Mouse (Mus musculus) hindbrain, postnatal 0 days (tissue): ENCODE data around the gene Slc35e4. TPM values are rescaled to one million over a fixed set of nuclear protein-coding genes. Genes with fewer than 3 reads are reported as not detected.

Experiments used
- ATAC-seq: fragments of 200-750 bp; cut with Nextera tagmentation; 2 replicates; pipeline ENCODE4 v1.8.0; 2017; ENCODE audit warnings: mild to moderate bottlenecking, moderate TSS enrichment, moderate library complexity
- DNase-seq: peaks from one replicate; pipeline ENCODE4 v3.0.0-alpha.2; 2015; ENCODE audit warnings: low spot score
- H3K27ac ChIP-seq: fragments of 300-500 bp; sonication (generic); 2 replicates; pipeline ENCODE4 v1.5.1; 2014; ENCODE audit warnings: mild to moderate bottlenecking
- H3K27me3 ChIP-seq: fragments of 300-500 bp; sonication (generic); 2 replicates; pipeline ENCODE4 v1.6.1; 2014; ENCODE audit warnings: low read length, mixed read lengths; ENCODE audit not compliant: insufficient read depth
- H3K36me3 ChIP-seq: fragments of 300-500 bp; sonication (generic); 2 replicates; pipeline ENCODE4 v1.6.1; 2014; ENCODE audit warnings: low read length, mixed read lengths; ENCODE audit not compliant: insufficient read depth
- H3K4me1 ChIP-seq: fragments of 300-500 bp; sonication (generic); 2 replicates; pipeline ENCODE4 v1.6.1; 2014; ENCODE audit warnings: antibody characterized with exemption, low read length, mixed read lengths; ENCODE audit not compliant: insufficient read depth
- H3K4me2 ChIP-seq: fragments of 300-500 bp; sonication (generic); 2 replicates; pipeline ENCODE4 v1.6.1; 2014; ENCODE audit warnings: low read depth, mild to moderate bottlenecking, low read length, moderate library complexity, mixed read lengths
- H3K4me3 ChIP-seq: fragments of 300-500 bp; sonication (generic); 2 replicates; pipeline ENCODE4 v1.5.1; 2014; ENCODE audit warnings: low read length
- H3K9ac ChIP-seq: fragments of 300-500 bp; sonication (generic); replicated peaks from 2 replicates; pipeline ENCODE4 v1.6.1; 2014; ENCODE audit warnings: mild to moderate bottlenecking, low read length, moderate library complexity, mixed read lengths
- H3K9me3 ChIP-seq: fragments of 300-500 bp; sonication (generic); 2 replicates; pipeline ENCODE4 v1.6.1; 2016; ENCODE audit warnings: low read length, mixed read lengths
- CTCF ChIP-seq: IDR thresholded peaks from 2 replicates; pipeline ENCODE4 v1.5.1; 2016; ENCODE audit warnings: antibody characterized with exemption, control low read depth, low read depth
- WGBS: fragments of 180-500 bp; shearing (Covaris S2); extraction: QIAGEN DNeasy Blood & Tissue Kit; methylation state at CpG from one replicate; pipeline ENCODE4 v1.1.7; 2014; 5-methylcytosine and 5-hydroxymethylcytosine counted together
- polyA plus RNA-seq: library from polyadenylated mRNA; unstranded; fragments of >200 nt; fragmentation: Nextera tagmentation; extraction: Ambion mirVana; gene quantifications from 2 replicates; pipeline ENCODE4 v1.2.1, GENCODE M21; 2015
- total RNA-seq: library from RNA; depleted of rRNA; stranded (reverse); fragments of >200 nt; gene quantifications from 2 replicates; pipeline ENCODE4 v1.2.3, GENCODE M21; 2014

Slc35e4 gene
- total and polyA plus RNA-seq, 2 experiments from 2014 or later, result 25.8 to 52.4 TPM

DNA sequence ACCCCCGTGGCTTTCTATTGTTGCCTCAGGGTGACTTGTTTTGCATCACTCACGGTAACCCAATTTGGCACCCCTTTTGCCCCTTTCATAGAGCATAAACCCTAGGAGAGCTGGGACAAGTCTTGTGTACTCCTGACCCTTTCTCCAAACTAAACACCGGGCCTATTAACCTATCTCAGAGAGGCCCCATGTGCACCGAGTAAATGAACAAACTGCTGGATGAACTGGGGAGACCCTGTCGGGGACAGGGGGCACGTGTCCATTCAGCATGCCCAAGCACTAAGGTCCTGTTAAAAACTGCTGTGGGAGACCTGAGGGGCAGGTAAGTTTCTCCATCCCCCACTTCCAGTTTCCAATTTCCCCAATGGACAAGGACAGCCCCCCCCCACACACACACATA, 16.5 kb upstream of the Slc35e4 start:
- H3K36me3 ChIP-seq, result no peaks in the 10 kb centered on the region
- ATAC-seq (no peak), DNase-seq (no peak)
- H3K4me1 ChIP-seq, result peaks cover 5% of the 10 kb centered on the region; the same call in 1 of the 2 replicates
- H3K9ac ChIP-seq, result peak overlapping the region; percentile 51
- H3K27ac ChIP-seq, result no peak overlapping the region
- WGBS, result 22% methylated on average over 6 of the region's 6 CpGs
- H3K27me3 ChIP-seq, result no peaks in the 10 kb centered on the region
- H3K4me2 ChIP-seq, result peak overlapping the region; percentile 85
- no peak for TF ChIP-seq CTCF
- H3K4me3 ChIP-seq, result peak overlapping the region; percentile 43
- no peaks in the 10 kb centered on the region for H3K9me3 ChIP-seq

DNA sequence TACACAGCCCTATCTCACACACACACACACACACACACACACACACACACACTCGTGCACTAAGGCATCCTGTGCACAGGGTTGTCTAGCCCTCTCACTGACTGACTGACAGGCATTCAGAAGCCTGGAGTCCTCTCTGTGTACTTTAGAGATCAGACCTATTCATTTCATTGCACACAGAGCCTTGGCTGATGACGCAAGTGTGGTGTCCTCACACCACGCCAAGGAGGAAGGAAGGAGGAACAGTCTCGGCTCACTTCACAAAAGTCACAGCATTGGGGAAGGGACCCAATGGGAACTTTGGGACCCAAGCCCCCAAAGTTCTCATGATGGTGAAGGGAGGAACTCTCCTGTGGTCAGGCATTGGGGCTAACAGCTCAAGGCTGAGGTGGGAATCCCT, 15.6 kb upstream of the Slc35e4 start:
- H3K4me2 ChIP-seq, result no peak overlapping the region
- TF ChIP-seq CTCF, result no peak
- WGBS, result 79% methylated on average over 4 of the region's 4 CpGs
- H3K27ac ChIP-seq, result no peak overlapping the region
- H3K27me3 ChIP-seq, result no peaks in the 10 kb centered on the region
- H3K4me3 ChIP-seq, result no peak overlapping the region
- H3K36me3 ChIP-seq, result no peaks in the 10 kb centered on the region
- H3K9ac ChIP-seq, result no peak overlapping the region
- H3K9me3 ChIP-seq, result no peaks in the 10 kb centered on the region
- DNase-seq (no peak), ATAC-seq (no peak)
- H3K4me1 ChIP-seq, result peaks cover 5% of the 10 kb centered on the region; the same call in 1 of the 2 replicates

DNA sequence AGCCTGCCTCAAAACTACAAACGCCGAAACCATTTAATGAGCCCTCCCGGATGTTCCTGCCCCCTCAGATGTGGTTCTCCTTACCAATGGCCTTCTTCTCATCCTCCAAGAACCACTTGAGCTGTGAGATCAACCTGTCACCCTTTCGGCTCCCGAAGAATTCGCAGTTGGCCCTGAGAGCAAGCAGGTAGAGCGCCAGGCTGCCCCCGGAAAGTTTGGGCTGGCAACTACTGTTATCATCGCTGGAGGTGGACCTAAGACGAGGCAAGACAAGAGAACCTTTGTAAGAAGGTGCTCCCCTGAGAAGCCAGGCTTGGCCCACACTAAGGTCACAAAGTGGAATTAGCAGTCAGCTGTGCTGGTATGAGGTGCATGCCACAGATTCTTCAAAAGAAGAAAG, 11.5 kb upstream of the Slc35e4 start:
- DNase-seq (no peak), ATAC-seq (no peak)
- Histone ChIP-seq H3K27me3 (no peaks in the 10 kb centered on the region), H3K9ac (no peak overlapping the region), H3K27ac (no peak overlapping the region), H3K9me3 (no peaks in the 10 kb centered on the region), H3K4me2 (no peak overlapping the region), H3K4me1 (no peaks in the 10 kb centered on the region), H3K4me3 (no peak overlapping the region), H3K36me3 (peaks cover 5% of the 10 kb centered on the region; the same call in 1 of the 2 replicates)
- no peak for TF ChIP-seq CTCF
- WGBS, result 96% methylated on average over 10 of the region's 10 CpGs

DNA sequence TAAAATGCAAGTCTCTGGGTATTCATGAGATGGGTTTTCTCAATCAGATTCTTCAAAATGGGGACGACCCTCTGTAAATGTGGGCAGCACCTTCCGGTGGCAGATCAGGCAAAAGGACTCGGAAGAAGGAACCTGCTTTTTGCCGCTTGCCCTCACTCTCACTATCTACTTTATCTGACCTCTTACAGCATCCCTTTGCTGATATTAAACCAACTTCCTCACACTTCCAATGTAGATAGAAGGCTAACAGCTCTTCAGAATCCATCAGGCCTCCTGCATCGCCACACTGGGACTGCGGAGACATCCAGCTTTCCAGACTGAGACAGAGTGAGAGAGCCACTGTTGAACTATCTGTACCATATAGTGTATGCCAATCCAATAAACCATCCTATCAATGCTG, 8.3 kb upstream of the Slc35e4 start:
- Histone ChIP-seq H3K9me3 (no peaks in the 10 kb centered on the region), H3K36me3 (peaks cover 5% of the 10 kb centered on the region; the same call in 1 of the 2 replicates), H3K27ac (no peak overlapping the region), H3K4me2 (no peak overlapping the region), H3K4me3 (no peak overlapping the region), H3K4me1 (no peaks in the 10 kb centered on the region), H3K9ac (no peak overlapping the region), H3K27me3 (no peaks in the 10 kb centered on the region)
- no peak for ATAC-seq
- no peak for TF ChIP-seq CTCF
- 97% methylated on average over 6 of the region's 6 CpGs for WGBS
- DNase-seq, result no peak

DNA sequence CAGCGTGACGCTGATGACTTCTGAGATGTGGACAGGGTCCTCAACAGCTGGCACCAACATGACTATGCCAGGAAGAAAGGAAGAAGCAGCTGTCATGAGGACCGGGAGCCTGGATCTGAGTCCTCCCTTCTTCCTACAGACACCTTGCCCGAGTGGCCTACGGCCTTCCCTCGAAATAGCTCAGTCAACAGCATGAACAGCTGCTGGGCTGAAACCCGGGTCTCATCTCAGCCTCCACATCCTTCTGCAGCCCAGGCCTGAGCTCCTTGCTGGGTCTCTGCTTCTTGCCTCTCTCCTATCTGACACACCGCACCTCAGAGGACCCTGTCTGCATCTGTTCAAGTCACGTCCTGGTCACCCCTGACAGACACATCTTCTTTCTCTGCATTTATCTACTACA, 7.7 kb upstream of the Slc35e4 start:
- no peak overlapping the region for H3K27ac ChIP-seq
- no peak overlapping the region for H3K9ac ChIP-seq
- no peaks in the 10 kb centered on the region for H3K9me3 ChIP-seq
- WGBS, result 88% methylated on average over 9 of the region's 9 CpGs
- peaks cover 5% of the 10 kb centered on the region; the same call in 1 of the 2 replicates for H3K36me3 ChIP-seq
- DNase-seq, result no peak
- no peak for TF ChIP-seq CTCF
- H3K4me1 ChIP-seq, result no peaks in the 10 kb centered on the region
- H3K4me3 ChIP-seq, result no peak overlapping the region
- H3K4me2 ChIP-seq, result no peak overlapping the region
- H3K27me3 ChIP-seq, result no peaks in the 10 kb centered on the region
- ATAC-seq, result no peak

DNA sequence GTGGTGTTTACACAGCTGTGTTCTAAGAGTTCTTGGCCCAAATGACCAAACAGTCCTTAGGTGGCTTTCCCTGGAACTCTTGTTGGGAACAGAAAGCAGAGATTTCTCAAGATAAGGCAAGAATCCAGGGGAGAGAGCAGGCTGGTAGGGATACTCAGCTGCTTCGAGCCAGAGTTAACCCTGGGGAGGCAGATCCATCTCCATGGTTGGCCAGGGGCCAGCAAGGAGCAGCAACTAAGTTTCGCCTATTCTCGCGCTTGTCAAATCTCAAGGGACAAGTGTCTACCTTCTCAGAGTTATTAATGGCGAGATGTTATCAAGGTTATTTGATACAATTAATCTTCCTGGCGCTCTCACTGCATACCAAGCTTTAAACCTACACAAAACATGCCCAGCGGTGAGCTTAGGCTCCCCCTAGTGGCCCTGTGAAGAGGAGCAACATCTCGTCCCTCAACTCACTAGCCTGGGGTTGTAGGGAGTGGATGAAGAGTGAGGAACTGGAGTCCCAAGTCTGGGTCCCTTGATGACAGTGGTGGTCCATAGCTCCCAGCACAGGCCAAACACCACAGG, 6.9 kb upstream of the Slc35e4 start:
- DNase-seq (peak; percentile 76), ATAC-seq (peak; percentile 27; the same call in 1 of the 2 replicates)
- H3K36me3 ChIP-seq, result peaks cover 5% of the 10 kb centered on the region; the same call in 1 of the 2 replicates
- peak; percentile 88 for TF ChIP-seq CTCF
- no peak overlapping the region for H3K27ac ChIP-seq
- no peak overlapping the region for H3K4me3 ChIP-seq
- 0 out of 2 replicates have a peak overlapping the region, but pooled peaks have one; percentile 11 for H3K4me2 ChIP-seq
- H3K9me3 ChIP-seq, result no peaks in the 10 kb centered on the region
- WGBS, result 22% methylated on average over 8 of the region's 8 CpGs
- no peak overlapping the region for H3K9ac ChIP-seq
- H3K27me3 ChIP-seq, result no peaks in the 10 kb centered on the region
- no peaks in the 10 kb centered on the region for H3K4me1 ChIP-seq

DNA sequence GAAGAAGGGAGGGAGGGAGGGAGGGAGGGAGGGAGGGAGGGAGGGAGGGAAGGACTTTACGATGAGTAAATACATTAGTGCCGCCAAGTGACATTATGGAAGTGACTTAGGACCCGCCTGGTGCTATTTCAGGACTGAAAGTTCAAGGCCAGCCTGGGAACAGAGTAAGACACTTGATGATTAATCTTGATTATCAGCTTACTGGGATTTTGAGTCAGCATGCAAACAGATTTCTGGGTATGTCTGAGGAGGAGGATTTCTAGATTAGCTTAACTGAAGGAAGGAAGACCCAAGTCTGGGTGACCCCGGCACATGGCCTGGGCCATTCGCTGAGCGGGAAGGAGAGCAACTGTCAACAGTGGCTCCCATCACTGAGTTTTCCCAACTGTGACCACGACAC, 6.0 kb upstream of the Slc35e4 start:
- H3K4me1 ChIP-seq, result no peaks in the 10 kb centered on the region
- no peak for DNase-seq
- no peak overlapping the region for H3K4me3 ChIP-seq
- no peak overlapping the region for H3K4me2 ChIP-seq
- H3K9ac ChIP-seq, result no peak overlapping the region
- H3K36me3 ChIP-seq, result peaks cover 5% of the 10 kb centered on the region; the same call in 1 of the 2 replicates
- no peak for ATAC-seq
- H3K27ac ChIP-seq, result no peak overlapping the region
- H3K27me3 ChIP-seq, result no peaks in the 10 kb centered on the region
- 91% methylated on average over 7 of the region's 7 CpGs for WGBS
- TF ChIP-seq CTCF, result no peak
- H3K9me3 ChIP-seq, result no peaks in the 10 kb centered on the region
